12 mouse cellular contexts compared by ENCODE assay signal in genomic region chr4:63221096-63221958, GRCm38 (mm10). TPM values are rescaled to one million over a fixed set of nuclear protein-coding genes. Genes with fewer than 3 reads are reported as not detected.
DNase-seq lines count a peak whose midpoint lies in the region; ATAC-seq and TF ChIP-seq lines count a peak whose summit lies in the region.
"Had no signal": no experiment of that assay in that cellular context is flagged by ENCODE, and none has a peak within 500 bp of the region (broad histone marks: within the 10 kb centered on the region; RNA-seq: fewer than 3 reads in every experiment).

No protein-coding gene starts in this region.

- peak; percentile 59 for DNase-seq in embryonic facial prominence, embryonic 14.5 days (ENCODE audit: low spot score)
- no peak for DNase-seq in embryonic facial prominence, embryonic 10.5 days (ENCODE audit: low spot score)
- DNase-seq in thymus, adult 2 months = no peak
- no peak for DNase-seq in thymus, postnatal 25 days
- peak; percentile 93 for DNase-seq in kidney, adult 9 months
- DNase-seq in skeletal muscle tissue, adult 2 months (ENCODE audit: low read depth, low spot score) = peak; percentile 81
- DNase-seq in retina, embryonic 14.5 days (ENCODE audit: low spot score) = no peak

- no peak for TF ChIP-seq CTCF in thymus, adult 2 months (IDR thresholded peaks at IDR 0.05; ENCODE audit: borderline replicate concordance, control insufficient read depth, extremely low read depth, insufficient read depth, low read length, poor library complexity)

- no peaks in the 10 kb centered on the region for H3K27me3 ChIP-seq in embryonic facial prominence, embryonic 14.5 days (replicated peaks; ENCODE audit: control insufficient read depth, insufficient read depth, low read length)
- H3K27me3 ChIP-seq in embryonic facial prominence, embryonic 10.5 days (replicated peaks; ENCODE audit: low read depth, poor library complexity, severe bottlenecking) = peaks cover 15% of the 10 kb centered on the region
- no peaks in the 10 kb centered on the region for H3K27me3 ChIP-seq in thymus, adult 2 months (ENCODE audit: control insufficient read depth, insufficient read depth, low read length)

- H3K9ac ChIP-seq in embryonic facial prominence, embryonic 14.5 days (ENCODE audit: low read depth, low read length) = no peak overlapping the region
- H3K9ac ChIP-seq: liver, embryonic 14.5 days; midbrain, embryonic 12.5 days had no signal

- peak; percentile 51; the same call in 1 of the 2 replicates for ATAC-seq in embryonic facial prominence, embryonic 14.5 days (ENCODE audit: low read depth)
- no peak for ATAC-seq in megakaryocyte, adult 5-6 weeks (ENCODE audit: poor library complexity, severe bottlenecking)

- no peak overlapping the region for H3K4me2 ChIP-seq in embryonic facial prominence, embryonic 14.5 days (ENCODE audit: low read depth, low read length)
- H3K4me2 ChIP-seq: midbrain, embryonic 12.5 days had no signal

- H3K9me3 ChIP-seq in embryonic facial prominence, embryonic 14.5 days (ENCODE audit: control insufficient read depth, low read length) = no peaks in the 10 kb centered on the region
- no peaks in the 10 kb centered on the region for H3K9me3 ChIP-seq in embryonic facial prominence, embryonic 10.5 days
- H3K9me3 ChIP-seq: midbrain, embryonic 12.5 days had no signal

- no peak overlapping the region for H3K27ac ChIP-seq in embryonic facial prominence, embryonic 14.5 days (replicated peaks; ENCODE audit: low read depth, low read length)
- no peak overlapping the region for H3K27ac ChIP-seq in embryonic facial prominence, embryonic 10.5 days (replicated peaks)
- peak overlapping the region; percentile 47; the same call in 1 of the 2 replicates for H3K27ac ChIP-seq in thymus, adult 2 months (ENCODE audit: control insufficient read depth, insufficient read depth, low read length)
- H3K27ac ChIP-seq: layer of hippocampus, adult 2 months; liver, embryonic 14.5 days; midbrain, embryonic 12.5 days had no signal

- H3K36me3 ChIP-seq in embryonic facial prominence, embryonic 14.5 days (ENCODE audit: control insufficient read depth, insufficient read depth, low read length) = peaks cover 59% of the 10 kb centered on the region
- H3K36me3 ChIP-seq in embryonic facial prominence, embryonic 10.5 days (replicated peaks) = peaks cover 36% of the 10 kb centered on the region
- no peaks in the 10 kb centered on the region for H3K36me3 ChIP-seq in thymus, adult 2 months (ENCODE audit: control insufficient read depth, insufficient read depth, low read length)
- H3K36me3 ChIP-seq: midbrain, embryonic 12.5 days had no signal

- 72% methylated on average over 15 of the region's 15 CpGs for WGBS in embryonic facial prominence, embryonic 14.5 days
- 87% methylated on average over 15 of the region's 15 CpGs for WGBS in embryonic facial prominence, embryonic 10.5 days
- 94% methylated on average over 15 of the region's 15 CpGs for WGBS in thymus, adult 2 months

- H3K4me3 ChIP-seq in embryonic facial prominence, embryonic 14.5 days (ENCODE audit: low read depth, low read length) = no peak overlapping the region
- no peak overlapping the region for H3K4me3 ChIP-seq in embryonic facial prominence, embryonic 10.5 days
- no peak overlapping the region for H3K4me3 ChIP-seq in thymus, adult 2 months (ENCODE audit: control insufficient read depth, insufficient read depth, low read length)
- H3K4me3 ChIP-seq: layer of hippocampus, adult 2 months; midbrain, embryonic 12.5 days had no signal

- TF ChIP-seq POLR2A in thymus, adult 2 months (IDR thresholded peaks at IDR 0.05; ENCODE audit: control insufficient read depth, extremely low read depth, insufficient read depth, low read length, poor library complexity) = no peak

- peaks cover 23% of the 10 kb centered on the region for H3K4me1 ChIP-seq in embryonic facial prominence, embryonic 14.5 days (ENCODE audit: control insufficient read depth, insufficient read depth, low read length)
- H3K4me1 ChIP-seq in embryonic facial prominence, embryonic 10.5 days = peaks cover 25% of the 10 kb centered on the region
- H3K4me1 ChIP-seq in thymus, adult 2 months (replicated peaks; ENCODE audit: control insufficient read depth, insufficient read depth, low read length) = peaks cover 59% of the 10 kb centered on the region

RNA-seq across cellular contexts. Expression of gene Col27a1, which starts 7.5 kb away (rescaled TPM):
- polyA plus RNA-seq in embryonic facial prominence, embryonic 14.5 days (2014; fragmentation: Nextera tagmentation; extraction: Ambion mirVana) = 23.5 and 25.6 TPM in 2 replicates
- polyA plus RNA-seq in embryonic facial prominence, embryonic 10.5 days (2016; fragmentation: Nextera tagmentation; extraction: Ambion mirVana) = 4.3 and 5.3 TPM in 2 replicates
- 14.1 and 15.5 TPM in 2 replicates for polyA plus RNA-seq in thymus, adult 2 months (2012; rRNA removed)
- 0.23 and 0.42 TPM in 2 replicates for total RNA-seq in megakaryocyte, adult 5-6 weeks (2015)
- 0.24 and 0.44 TPM in 2 replicates for total RNA-seq in megakaryocyte, adult 5-6 weeks (2017)

RNA-seq across cellular contexts. Expression of gene Kif12, which starts 49.4 kb away (rescaled TPM):
- not detected in 2 replicates for polyA plus RNA-seq in embryonic facial prominence, embryonic 14.5 days (2014; fragmentation: Nextera tagmentation; extraction: Ambion mirVana)
- polyA plus RNA-seq in embryonic facial prominence, embryonic 10.5 days (2016; fragmentation: Nextera tagmentation; extraction: Ambion mirVana) = not detected in 2 replicates
- polyA plus RNA-seq in thymus, adult 2 months (2012; rRNA removed) = 0.92 and 1.00 TPM in 2 replicates
- not detected in 2 replicates for total RNA-seq in megakaryocyte, adult 5-6 weeks (2015)
- total RNA-seq in megakaryocyte, adult 5-6 weeks (2017) = not detected in 2 replicates
- total RNA-seq: common myeloid progenitor, adult 5-6 weeks; layer of hippocampus, adult 2 months had no signal
- polyA plus RNA-seq: midbrain, embryonic 12.5 days had no signal

Comparison
In these comparisons a context has a peak if more than half of its experiments do, and no peak if none do; other contexts are left out.
1. DNase-seq: peak in embryonic facial prominence, embryonic 14.5 days (single experiment), kidney, adult 9 months (single experiment) and skeletal muscle tissue, adult 2 months (single experiment); none in embryonic facial prominence, embryonic 10.5 days (single experiment), thymus, adult 2 months (single experiment), thymus, postnatal 25 days (single experiment) and retina, embryonic 14.5 days (single experiment).